Mouse (Mus musculus): Measurements from ENCODE around the gene Myh2. TPM values are rescaled to one million over a fixed set of nuclear protein-coding genes. Genes with fewer than 3 reads are reported as not detected.

Gene Myh2
- polyA plus RNA-seq, 1 experiment from 2014 or later = 0.07 TPM

GRCm38 (mm10) chr11:67140175-67140574 is 30.7 kb upstream of the Myh2 start:
- no peaks in the 10 kb centered on the region for H3K27me3 ChIP-seq (replicated peaks; ENCODE audit: control insufficient read depth, insufficient read depth, low read length)
- H3K4me1 ChIP-seq (replicated peaks; ENCODE audit: control insufficient read depth, insufficient read depth, low read length) = no peaks in the 10 kb centered on the region
- H3K4me3 ChIP-seq (ENCODE audit: low read depth, low read length) = no peak overlapping the region
- H3K9ac ChIP-seq (ENCODE audit: low read depth, low read length) = no peak overlapping the region
- 68% methylated on average over 5 of the region's 5 CpGs for WGBS
- H3K4me2 ChIP-seq (replicated peaks; ENCODE audit: low read depth) = no peak overlapping the region
- no peak overlapping the region for H3K27ac ChIP-seq (ENCODE audit: low read depth, low read length)
- H3K36me3 ChIP-seq (ENCODE audit: control insufficient read depth, insufficient read depth) = no peaks in the 10 kb centered on the region
- no peak for TF ChIP-seq CTCF (IDR thresholded peaks at IDR 0.05; ENCODE audit: low read depth)
- no peak for ATAC-seq
- no peaks in the 10 kb centered on the region for H3K9me3 ChIP-seq (ENCODE audit: control insufficient read depth)

GRCm38 (mm10) chr11:67141031-67141430 is 29.8 kb upstream of the Myh2 start:
- no peak for ATAC-seq
- 56% methylated on average over 6 of the region's 6 CpGs for WGBS

GRCm38 (mm10) chr11:67142047-67142446 is 28.8 kb upstream of the Myh2 start:
- WGBS = 64% methylated on average over 4 of the region's 4 CpGs
- Histone ChIP-seq H3K9me3 (ENCODE audit: control insufficient read depth) (no peaks in the 10 kb centered on the region), H3K4me2 (replicated peaks; ENCODE audit: low read depth) (no peak overlapping the region), H3K4me3 (ENCODE audit: low read depth, low read length) (no peak overlapping the region), H3K27me3 (replicated peaks; ENCODE audit: control insufficient read depth, insufficient read depth, low read length) (no peaks in the 10 kb centered on the region), H3K27ac (ENCODE audit: low read depth, low read length) (no peak overlapping the region), H3K9ac (ENCODE audit: low read depth, low read length) (no peak overlapping the region), H3K36me3 (ENCODE audit: control insufficient read depth, insufficient read depth) (no peaks in the 10 kb centered on the region), H3K4me1 (replicated peaks; ENCODE audit: control insufficient read depth, insufficient read depth, low read length) (no peaks in the 10 kb centered on the region)
- ATAC-seq = no peak
- TF ChIP-seq CTCF (IDR thresholded peaks at IDR 0.05; ENCODE audit: low read depth) = no peak

More at GRCm38 (mm10) chr11:67141031-67141430, 29.8 kb upstream of the Myh2 start:
- H3K9ac ChIP-seq (ENCODE audit: low read depth, low read length) = no peak overlapping the region
- no peaks in the 10 kb centered on the region for H3K4me1 ChIP-seq (replicated peaks; ENCODE audit: control insufficient read depth, insufficient read depth, low read length)
- no peaks in the 10 kb centered on the region for H3K36me3 ChIP-seq (ENCODE audit: control insufficient read depth, insufficient read depth)
- H3K4me3 ChIP-seq (ENCODE audit: low read depth, low read length) = no peak overlapping the region
- H3K4me2 ChIP-seq (replicated peaks; ENCODE audit: low read depth) = no peak overlapping the region
- H3K27me3 ChIP-seq (replicated peaks; ENCODE audit: control insufficient read depth, insufficient read depth, low read length) = no peaks in the 10 kb centered on the region
- no peak for TF ChIP-seq CTCF (IDR thresholded peaks at IDR 0.05; ENCODE audit: low read depth)
- H3K9me3 ChIP-seq (ENCODE audit: control insufficient read depth) = no peaks in the 10 kb centered on the region
- H3K27ac ChIP-seq (ENCODE audit: low read depth, low read length) = no peak overlapping the region

GRCm38 (mm10) chr11:67143065-67143464 is 27.8 kb upstream of the Myh2 start:
- Histone ChIP-seq H3K9me3 (ENCODE audit: control insufficient read depth) (no peaks in the 10 kb centered on the region), H3K36me3 (ENCODE audit: control insufficient read depth, insufficient read depth) (no peaks in the 10 kb centered on the region), H3K27me3 (replicated peaks; ENCODE audit: control insufficient read depth, insufficient read depth, low read length) (no peaks in the 10 kb centered on the region), H3K4me2 (replicated peaks; ENCODE audit: low read depth) (no peak overlapping the region), H3K27ac (ENCODE audit: low read depth, low read length) (no peak overlapping the region), H3K9ac (ENCODE audit: low read depth, low read length) (no peak overlapping the region), H3K4me3 (ENCODE audit: low read depth, low read length) (no peak overlapping the region), H3K4me1 (replicated peaks; ENCODE audit: control insufficient read depth, insufficient read depth, low read length) (no peaks in the 10 kb centered on the region)
- ATAC-seq = no peak
- TF ChIP-seq CTCF (IDR thresholded peaks at IDR 0.05; ENCODE audit: low read depth) = no peak
- WGBS = 71% methylated on average over 5 of the region's 5 CpGs

- ATAC-seq = no peak
- TF ChIP-seq CTCF (IDR thresholded peaks at IDR 0.05; ENCODE audit: low read depth) = no peak
- WGBS = 90% methylated on average over 4 of the region's 4 CpGs
- H3K9me3 ChIP-seq (ENCODE audit: control insufficient read depth) = no peaks in the 10 kb centered on the region
- no peak overlapping the region for H3K4me2 ChIP-seq (replicated peaks; ENCODE audit: low read depth)
- H3K9ac ChIP-seq (ENCODE audit: low read depth, low read length) = no peak overlapping the region
- no peaks in the 10 kb centered on the region for H3K4me1 ChIP-seq (replicated peaks; ENCODE audit: control insufficient read depth, insufficient read depth, low read length)
- H3K27me3 ChIP-seq (replicated peaks; ENCODE audit: control insufficient read depth, insufficient read depth, low read length) = no peaks in the 10 kb centered on the region
- no peak overlapping the region for H3K27ac ChIP-seq (ENCODE audit: low read depth, low read length)
- H3K4me3 ChIP-seq (ENCODE audit: low read depth, low read length) = no peak overlapping the region
- no peaks in the 10 kb centered on the region for H3K36me3 ChIP-seq (ENCODE audit: control insufficient read depth, insufficient read depth)
Measured at GRCm38 (mm10) chr11:67143863-67144498, 26.8 kb upstream of the Myh2 start.

- Histone ChIP-seq H3K36me3 (ENCODE audit: control insufficient read depth, insufficient read depth) (no peaks in the 10 kb centered on the region), H3K4me2 (replicated peaks; ENCODE audit: low read depth) (no peak overlapping the region), H3K4me1 (replicated peaks; ENCODE audit: control insufficient read depth, insufficient read depth, low read length) (no peaks in the 10 kb centered on the region), H3K27ac (ENCODE audit: low read depth, low read length) (no peak overlapping the region), H3K9ac (ENCODE audit: low read depth, low read length) (no peak overlapping the region), H3K4me3 (ENCODE audit: low read depth, low read length) (no peak overlapping the region), H3K27me3 (replicated peaks; ENCODE audit: control insufficient read depth, insufficient read depth, low read length) (no peaks in the 10 kb centered on the region), H3K9me3 (ENCODE audit: control insufficient read depth) (no peaks in the 10 kb centered on the region)
- WGBS = 68% methylated on average over 6 of the region's 6 CpGs
- no peak for TF ChIP-seq CTCF (IDR thresholded peaks at IDR 0.05; ENCODE audit: low read depth)
- no peak for ATAC-seq
Measured at GRCm38 (mm10) chr11:67144559-67145265, 26.1 kb upstream of the Myh2 start.
